Mouse (Mus musculus): ENCODE data around the gene Cib4.

GRCm38 (mm10) chr5:30528906-30529305 lies 16.7 kb downstream of the Cib4 start:
- TF ChIP-seq CTCF (IDR thresholded peaks at IDR 0.05; ENCODE audit: insufficient read depth, low read depth, low read length) (no peak), POLR2A (IDR thresholded peaks at IDR 0.05; ENCODE audit: insufficient read depth, low read depth, low read length) (no peak)

Measured in olfactory bulb, adult 2 months (tissue).